21 mouse cellular contexts compared by ENCODE assay signal in the genomic region with DNA sequence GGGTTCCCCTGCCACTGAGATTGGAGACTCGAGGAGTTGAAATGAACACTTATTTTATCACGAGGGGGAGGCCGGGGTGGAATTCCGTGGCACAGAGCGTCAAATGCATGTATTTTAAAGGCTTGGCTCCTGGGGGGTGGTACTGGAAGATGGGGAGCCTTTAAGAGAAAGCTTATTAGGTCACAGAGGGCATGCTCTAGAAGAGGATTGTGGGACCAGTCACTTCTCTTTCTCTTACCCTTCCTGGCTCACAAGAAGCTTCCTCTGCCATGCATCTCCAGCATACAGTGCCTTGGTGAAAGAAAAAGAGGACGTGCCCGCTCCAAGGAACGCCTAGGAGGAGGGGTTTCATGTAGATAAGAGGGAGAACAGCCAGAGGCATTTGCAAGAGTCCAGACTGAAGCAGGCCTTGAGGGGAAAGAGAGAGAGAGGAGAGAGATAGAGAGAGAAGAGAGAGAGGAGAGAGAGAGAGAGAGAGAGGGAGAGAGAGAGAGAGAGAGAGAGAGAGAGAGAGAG. TPM values are rescaled to one million over a fixed set of nuclear protein-coding genes. Genes with fewer than 3 reads are reported as not detected.
DNase-seq lines count a peak whose midpoint lies in the region; ATAC-seq and TF ChIP-seq lines count a peak whose summit lies in the region.
"Had no signal": no experiment of that assay in that cellular context is flagged by ENCODE, and none has a peak within 500 bp of the region (broad histone marks: within the 10 kb centered on the region; RNA-seq: fewer than 3 reads in every experiment).

No protein-coding gene starts in this region.

- no peaks in the 10 kb centered on the region for H3K36me3 ChIP-seq in heart, embryonic 10.5 days
- H3K36me3 ChIP-seq in intestine, embryonic 15.5 days, result no peaks in the 10 kb centered on the region
- no peaks in the 10 kb centered on the region for H3K36me3 ChIP-seq in intestine, postnatal 0 days (ENCODE audit: control insufficient read depth, insufficient read depth)
- no peaks in the 10 kb centered on the region for H3K36me3 ChIP-seq in midbrain, embryonic 10.5 days
- H3K36me3 ChIP-seq in midbrain, embryonic 14.5 days (ENCODE audit: control insufficient read depth, insufficient read depth, low read length), result no peaks in the 10 kb centered on the region
- H3K36me3 ChIP-seq: embryonic facial prominence, embryonic 15.5 days; G1E; limb, embryonic 13.5 days; liver, embryonic 13.5 days; midbrain, embryonic 12.5 days; neural tube, embryonic 12.5 days had no signal

- no peaks in the 10 kb centered on the region for H3K27me3 ChIP-seq in heart, embryonic 10.5 days (ENCODE audit: insufficient read depth, poor library complexity, severe bottlenecking)
- no peaks in the 10 kb centered on the region for H3K27me3 ChIP-seq in intestine, embryonic 15.5 days (replicated peaks)
- H3K27me3 ChIP-seq in intestine, postnatal 0 days (replicated peaks; ENCODE audit: control insufficient read depth, insufficient read depth, low read length), result no peaks in the 10 kb centered on the region
- no peaks in the 10 kb centered on the region for H3K27me3 ChIP-seq in midbrain, embryonic 10.5 days (ENCODE audit: low read depth, poor library complexity, severe bottlenecking)
- H3K27me3 ChIP-seq in midbrain, embryonic 14.5 days (ENCODE audit: control insufficient read depth, insufficient read depth, low read length), result no peaks in the 10 kb centered on the region
- H3K27me3 ChIP-seq: embryonic facial prominence, embryonic 15.5 days; limb, embryonic 13.5 days; liver, embryonic 13.5 days; midbrain, embryonic 12.5 days; neural tube, embryonic 12.5 days had no signal

- no peaks in the 10 kb centered on the region for H3K9me3 ChIP-seq in heart, embryonic 10.5 days
- H3K9me3 ChIP-seq in intestine, embryonic 15.5 days, result no peaks in the 10 kb centered on the region
- H3K9me3 ChIP-seq in intestine, postnatal 0 days (ENCODE audit: control insufficient read depth), result no peaks in the 10 kb centered on the region
- no peaks in the 10 kb centered on the region for H3K9me3 ChIP-seq in midbrain, embryonic 10.5 days (replicated peaks)
- no peaks in the 10 kb centered on the region for H3K9me3 ChIP-seq in midbrain, embryonic 14.5 days (ENCODE audit: control insufficient read depth, low read length)
- H3K9me3 ChIP-seq: embryonic facial prominence, embryonic 15.5 days; G1E; limb, embryonic 13.5 days; liver, embryonic 13.5 days; neural tube, embryonic 12.5 days had no signal

- no peak overlapping the region for H3K4me2 ChIP-seq in intestine, embryonic 15.5 days (replicated peaks)
- no peak overlapping the region for H3K4me2 ChIP-seq in intestine, postnatal 0 days (replicated peaks; ENCODE audit: low read depth)
- H3K4me2 ChIP-seq in midbrain, embryonic 14.5 days (ENCODE audit: low read length), result no peak overlapping the region
- H3K4me2 ChIP-seq: embryonic facial prominence, embryonic 15.5 days; limb, embryonic 13.5 days; liver, embryonic 13.5 days; midbrain, embryonic 12.5 days; neural tube, embryonic 12.5 days had no signal

- no peak for DNase-seq in heart, embryonic 10.5 days (ENCODE audit: low spot score)
- no peak for DNase-seq in heart, adult 9 months (ENCODE audit: low spot score in 2 of 2)
- no peak for DNase-seq in midbrain, embryonic 10.5 days (ENCODE audit: low spot score)
- DNase-seq in midbrain, embryonic 14.5 days, result no peak
- DNase-seq in cerebellum, postnatal 10 days, result no peak
- DNase-seq: adrenal gland, postnatal 25 days; cerebellum, adult 11-12 months; cerebellum, postnatal 25 days; gastrocnemius, postnatal 36 days; liver, embryonic 13.5 days had no signal

- ATAC-seq in intestine, embryonic 15.5 days, result peak; percentile 52; the same call in 1 of the 2 replicates
- ATAC-seq in intestine, postnatal 0 days, result no peak
- ATAC-seq in midbrain, embryonic 14.5 days (ENCODE audit: low FRiP score, low TSS enrichment), result no peak
- ATAC-seq: forebrain, embryonic 16.5 days had no signal

- no peak for TF ChIP-seq CTCF in intestine, postnatal 0 days (IDR thresholded peaks at IDR 0.05; ENCODE audit: low read depth)

- H3K4me1 ChIP-seq in heart, embryonic 10.5 days, result peaks cover 19% of the 10 kb centered on the region
- H3K4me1 ChIP-seq in intestine, embryonic 15.5 days (replicated peaks), result no peaks in the 10 kb centered on the region
- no peaks in the 10 kb centered on the region for H3K4me1 ChIP-seq in intestine, postnatal 0 days (replicated peaks; ENCODE audit: control insufficient read depth, insufficient read depth, low read length)
- H3K4me1 ChIP-seq in midbrain, embryonic 10.5 days, result no peaks in the 10 kb centered on the region
- no peaks in the 10 kb centered on the region for H3K4me1 ChIP-seq in midbrain, embryonic 14.5 days (ENCODE audit: control insufficient read depth, insufficient read depth, low read length)
- H3K4me1 ChIP-seq: embryonic facial prominence, embryonic 15.5 days; limb, embryonic 13.5 days; midbrain, embryonic 12.5 days; neural tube, embryonic 12.5 days had no signal

- H3K27ac ChIP-seq in heart, embryonic 10.5 days, result peak overlapping the region; percentile 56; the same call in 1 of the 2 replicates
- H3K27ac ChIP-seq in intestine, embryonic 15.5 days, result no peak overlapping the region
- H3K27ac ChIP-seq in intestine, postnatal 0 days (ENCODE audit: low read depth, low read length), result no peak overlapping the region
- H3K27ac ChIP-seq in midbrain, embryonic 10.5 days (replicated peaks), result 0 out of 2 replicates have a peak overlapping the region, but pooled peaks have one; percentile 38
- H3K27ac ChIP-seq in midbrain, embryonic 14.5 days (replicated peaks; ENCODE audit: low read depth, low read length), result no peak overlapping the region
- H3K27ac ChIP-seq: embryonic facial prominence, embryonic 15.5 days; limb, embryonic 13.5 days; liver, embryonic 13.5 days; midbrain, embryonic 12.5 days; neural tube, embryonic 12.5 days had no signal

- no peak overlapping the region for H3K4me3 ChIP-seq in heart, embryonic 10.5 days
- H3K4me3 ChIP-seq in intestine, embryonic 15.5 days (replicated peaks), result no peak overlapping the region
- no peak overlapping the region for H3K4me3 ChIP-seq in intestine, postnatal 0 days (ENCODE audit: low read depth, low read length)
- H3K4me3 ChIP-seq in midbrain, embryonic 10.5 days, result no peak overlapping the region
- no peak overlapping the region for H3K4me3 ChIP-seq in midbrain, embryonic 14.5 days (replicated peaks; ENCODE audit: low read depth, low read length)
- H3K4me3 ChIP-seq: embryonic facial prominence, embryonic 15.5 days; limb, embryonic 13.5 days; liver, embryonic 13.5 days; midbrain, embryonic 12.5 days; neural tube, embryonic 12.5 days had no signal

- 25% methylated on average over 8 of the region's 8 CpGs for WGBS in heart, embryonic 10.5 days
- 57% methylated on average over 8 of the region's 8 CpGs for WGBS in intestine, embryonic 15.5 days
- WGBS in intestine, postnatal 0 days, result 51% methylated on average over 8 of the region's 8 CpGs
- WGBS in midbrain, embryonic 10.5 days, result 71% methylated on average over 8 of the region's 8 CpGs
- 68% methylated on average over 8 of the region's 8 CpGs for WGBS in midbrain, embryonic 14.5 days

- H3K9ac ChIP-seq in intestine, embryonic 15.5 days, result no peak overlapping the region
- H3K9ac ChIP-seq in intestine, postnatal 0 days (ENCODE audit: low read depth, low read length), result no peak overlapping the region
- H3K9ac ChIP-seq in midbrain, embryonic 14.5 days (replicated peaks; ENCODE audit: low read length), result no peak overlapping the region
- H3K9ac ChIP-seq: embryonic facial prominence, embryonic 15.5 days; limb, embryonic 13.5 days; liver, embryonic 13.5 days; midbrain, embryonic 12.5 days; neural tube, embryonic 12.5 days had no signal

RNA-seq across cellular contexts. Expression of a gene that starts 3.0 kb away (rescaled TPM):
- polyA plus RNA-seq in heart, embryonic 10.5 days (2016; fragmentation: Nextera tagmentation; extraction: Ambion mirVana), result 0.11 TPM in 1 of 2 replicates, not detected in the other
- 0.19 TPM in 1 of 2 replicates, not detected in the other for polyA plus RNA-seq in intestine, embryonic 15.5 days (2015; fragmentation: Nextera tagmentation; extraction: Ambion mirVana)
- polyA plus RNA-seq in intestine, postnatal 0 days (2015; fragmentation: Nextera tagmentation; extraction: Ambion mirVana), result not detected in 2 replicates
- not detected in 2 replicates for polyA plus RNA-seq in midbrain, embryonic 10.5 days (2016; fragmentation: Nextera tagmentation; extraction: Ambion mirVana)
- not detected in 2 replicates for polyA plus RNA-seq in midbrain, embryonic 14.5 days (2014; fragmentation: Nextera tagmentation; extraction: Ambion mirVana)
- polyA plus RNA-seq: embryonic facial prominence, embryonic 15.5 days; forebrain, embryonic 16.5 days; G1E; hindbrain, embryonic 11.5 days; large intestine, adult 2 months; limb, embryonic 13.5 days; liver, embryonic 13.5 days; midbrain, embryonic 12.5 days; neural tube, embryonic 12.5 days; small intestine, adult 2 months had no signal

Comparison
In these comparisons a context has a peak if more than half of its experiments do, and no peak if none do; other contexts are left out.
1. H3K27ac ChIP-seq: peak in heart, embryonic 10.5 days (single experiment) and midbrain, embryonic 10.5 days (single experiment); none in intestine, embryonic 15.5 days (single experiment), intestine, postnatal 0 days (single experiment) and midbrain, embryonic 14.5 days (single experiment).